ENCODE assay signal across 12 mouse cellular contexts in the genomic region with DNA sequence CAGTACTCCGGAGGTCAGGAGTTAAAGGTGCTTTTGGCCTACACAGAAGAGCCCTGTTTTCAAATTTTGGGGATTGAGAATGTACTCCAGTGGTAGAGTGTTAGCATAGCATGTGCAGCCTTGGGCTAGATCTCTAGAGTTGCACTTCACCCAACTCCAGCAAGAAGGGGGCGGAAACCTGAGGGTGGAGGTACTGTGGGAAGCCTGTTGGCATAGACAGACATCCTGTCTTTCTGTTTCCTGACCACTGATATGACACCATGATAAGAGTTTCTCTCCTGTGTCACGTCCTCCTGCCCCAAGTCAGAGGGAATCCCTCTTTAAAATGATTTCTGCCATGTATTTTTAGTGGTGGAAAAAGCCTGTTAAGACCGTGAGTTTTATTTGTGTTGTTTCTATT. TPM values are rescaled to one million over a fixed set of nuclear protein-coding genes. Genes with fewer than 3 reads are reported as not detected.
DNase-seq lines count a peak whose midpoint lies in the region; ATAC-seq and TF ChIP-seq lines count a peak whose summit lies in the region.
"Had no signal": no experiment of that assay in that cellular context is flagged by ENCODE, and none has a peak within 500 bp of the region (broad histone marks: within the 10 kb centered on the region; RNA-seq: fewer than 3 reads in every experiment).

No protein-coding gene starts in this region.

- peak; percentile 27 for DNase-seq in lung, embryonic 14.5 days
- peak; percentile 56 for DNase-seq in thymus, postnatal 0 days (ENCODE audit: low spot score)
- no peak for DNase-seq in left cerebral cortex, adult 2 months (ENCODE audit: extremely low spot score in 1 of 2, low spot score in 2 of 2)
- no peak for DNase-seq in spleen, adult 12 weeks (ENCODE audit: low spot score)
- DNase-seq: cerebellum, postnatal 14 days had no signal

- no peak for TF ChIP-seq CTCF in lung, embryonic 14.5 days (IDR thresholded peaks at IDR 0.05; ENCODE audit: low read depth)
- no peak; the same call in 1 of the 2 replicates for TF ChIP-seq CTCF in left cerebral cortex, adult 2 months (IDR thresholded peaks at IDR 0.05)
- no peak for TF ChIP-seq CTCF in intestine, postnatal 0 days (IDR thresholded peaks at IDR 0.05; ENCODE audit: low read depth)

- no peaks in the 10 kb centered on the region for H3K36me3 ChIP-seq in heart, embryonic 12.5 days
- no peaks in the 10 kb centered on the region for H3K36me3 ChIP-seq in heart, embryonic 11.5 days (ENCODE audit: control insufficient read depth, insufficient read depth, low read length)
- no peaks in the 10 kb centered on the region for H3K36me3 ChIP-seq in lung, embryonic 14.5 days (ENCODE audit: insufficient read depth)
- no peaks in the 10 kb centered on the region for H3K36me3 ChIP-seq in intestine, postnatal 0 days (ENCODE audit: control insufficient read depth, insufficient read depth)
- H3K36me3 ChIP-seq: hindbrain, embryonic 13.5 days; midbrain, embryonic 10.5 days had no signal

- H3K27ac ChIP-seq in heart, embryonic 12.5 days (ENCODE audit: poor library complexity, severe bottlenecking) = peak overlapping the region; percentile 19; the same call in 1 of the 2 replicates
- no peak overlapping the region for H3K27ac ChIP-seq in heart, embryonic 11.5 days (ENCODE audit: low read depth, low read length)
- no peak overlapping the region for H3K27ac ChIP-seq in lung, embryonic 14.5 days (ENCODE audit: low read depth)
- H3K27ac ChIP-seq in left cerebral cortex, adult 2 months = no peak overlapping the region
- no peak overlapping the region for H3K27ac ChIP-seq in intestine, postnatal 0 days (ENCODE audit: low read depth, low read length)
- H3K27ac ChIP-seq: forebrain, embryonic 13.5 days; hindbrain, embryonic 13.5 days; midbrain, embryonic 10.5 days had no signal

- H3K9ac ChIP-seq in heart, embryonic 12.5 days = no peak overlapping the region
- H3K9ac ChIP-seq in heart, embryonic 11.5 days (ENCODE audit: low read depth, low read length) = no peak overlapping the region
- H3K9ac ChIP-seq in lung, embryonic 14.5 days = no peak overlapping the region
- H3K9ac ChIP-seq in intestine, postnatal 0 days (ENCODE audit: low read depth, low read length) = no peak overlapping the region
- H3K9ac ChIP-seq: forebrain, embryonic 13.5 days; hindbrain, embryonic 13.5 days had no signal

- H3K4me2 ChIP-seq in heart, embryonic 12.5 days = no peak overlapping the region
- no peak overlapping the region for H3K4me2 ChIP-seq in heart, embryonic 11.5 days
- H3K4me2 ChIP-seq in lung, embryonic 14.5 days = no peak overlapping the region
- H3K4me2 ChIP-seq in intestine, postnatal 0 days (replicated peaks; ENCODE audit: low read depth) = no peak overlapping the region
- H3K4me2 ChIP-seq: forebrain, embryonic 13.5 days; hindbrain, embryonic 13.5 days had no signal

- H3K27me3 ChIP-seq in heart, embryonic 12.5 days (replicated peaks) = no peaks in the 10 kb centered on the region
- H3K27me3 ChIP-seq in heart, embryonic 11.5 days (ENCODE audit: control insufficient read depth, insufficient read depth, low read length) = no peaks in the 10 kb centered on the region
- H3K27me3 ChIP-seq in lung, embryonic 14.5 days (ENCODE audit: insufficient read depth, low read length) = no peaks in the 10 kb centered on the region
- H3K27me3 ChIP-seq in intestine, postnatal 0 days (replicated peaks; ENCODE audit: control insufficient read depth, insufficient read depth, low read length) = no peaks in the 10 kb centered on the region
- H3K27me3 ChIP-seq: forebrain, embryonic 13.5 days; hindbrain, embryonic 13.5 days had no signal

- 65% methylated on average over 4 of the region's 4 CpGs for WGBS in heart, embryonic 12.5 days
- 68% methylated on average over 4 of the region's 4 CpGs for WGBS in heart, embryonic 11.5 days (ENCODE audit: insufficient replicate concordance)
- WGBS in lung, embryonic 14.5 days = 67% methylated on average over 4 of the region's 4 CpGs
- 82% methylated on average over 4 of the region's 4 CpGs for WGBS in intestine, postnatal 0 days

- ATAC-seq in heart, embryonic 12.5 days (ENCODE audit: insufficient number of reproducible peaks, low FRiP score) = peak; percentile 66; the same call in 1 of the 2 replicates
- ATAC-seq in heart, embryonic 11.5 days (replicated peaks; ENCODE audit: insufficient number of reproducible peaks, low FRiP score, low TSS enrichment) = no peak
- peak; percentile 95 for ATAC-seq in common myeloid progenitor, adult 5-6 weeks (replicated peaks; ENCODE audit: low read depth, poor library complexity, severe bottlenecking)
- no peak for ATAC-seq in lung, embryonic 14.5 days (ENCODE audit: insufficient read depth)
- ATAC-seq in intestine, postnatal 0 days = no peak
- ATAC-seq: forebrain, embryonic 13.5 days had no signal

- intact Hi-C loops in left cerebral cortex, adult 2 months (cut with DNase I) = no loop called here

- no peaks in the 10 kb centered on the region for H3K9me3 ChIP-seq in heart, embryonic 12.5 days (replicated peaks)
- no peaks in the 10 kb centered on the region for H3K9me3 ChIP-seq in heart, embryonic 11.5 days (replicated peaks; ENCODE audit: control insufficient read depth, low read length)
- no peaks in the 10 kb centered on the region for H3K9me3 ChIP-seq in lung, embryonic 14.5 days (ENCODE audit: low read depth, low read length)
- H3K9me3 ChIP-seq in intestine, postnatal 0 days (ENCODE audit: control insufficient read depth) = no peaks in the 10 kb centered on the region
- H3K9me3 ChIP-seq: forebrain, embryonic 13.5 days; hindbrain, embryonic 13.5 days; midbrain, embryonic 10.5 days had no signal

- peaks cover 27% of the 10 kb centered on the region for H3K4me1 ChIP-seq in heart, embryonic 12.5 days (replicated peaks)
- H3K4me1 ChIP-seq in heart, embryonic 11.5 days (ENCODE audit: control insufficient read depth, insufficient read depth, low read length) = peaks cover 9% of the 10 kb centered on the region
- H3K4me1 ChIP-seq in lung, embryonic 14.5 days (ENCODE audit: insufficient read depth) = no peaks in the 10 kb centered on the region; the same call in 1 of the 2 replicates
- no peaks in the 10 kb centered on the region for H3K4me1 ChIP-seq in intestine, postnatal 0 days (replicated peaks; ENCODE audit: control insufficient read depth, insufficient read depth, low read length)
- H3K4me1 ChIP-seq: forebrain, embryonic 13.5 days; hindbrain, embryonic 13.5 days; midbrain, embryonic 10.5 days had no signal

- H3K4me3 ChIP-seq in heart, embryonic 12.5 days = no peak overlapping the region
- no peak overlapping the region for H3K4me3 ChIP-seq in heart, embryonic 11.5 days (ENCODE audit: low read depth, low read length)
- no peak overlapping the region for H3K4me3 ChIP-seq in lung, embryonic 14.5 days (ENCODE audit: low read depth, low read length)
- H3K4me3 ChIP-seq in left cerebral cortex, adult 2 months = no peak overlapping the region
- no peak overlapping the region for H3K4me3 ChIP-seq in intestine, postnatal 0 days (ENCODE audit: low read depth, low read length)
- H3K4me3 ChIP-seq: forebrain, embryonic 13.5 days; hindbrain, embryonic 13.5 days; midbrain, embryonic 10.5 days had no signal

RNA-seq across cellular contexts. Expression of a gene that starts 33.7 kb away (rescaled TPM):
- polyA plus RNA-seq in heart, embryonic 12.5 days (2016; fragmentation: Nextera tagmentation; extraction: Ambion mirVana) = 6.9 and 8.0 TPM in 2 replicates
- 7.5 and 8.4 TPM in 2 replicates for polyA plus RNA-seq in heart, embryonic 11.5 days (2014; fragmentation: Nextera tagmentation; extraction: Ambion mirVana)
- total RNA-seq in common myeloid progenitor, adult 5-6 weeks (2017) = 19.4 and 20.3 TPM in 2 replicates
- 9.5 and 9.8 TPM in 2 replicates for polyA plus RNA-seq in lung, embryonic 14.5 days (2014; fragmentation: Nextera tagmentation; extraction: Ambion mirVana)
- 15.0 and 18.2 TPM in 2 replicates for polyA plus RNA-seq in thymus, postnatal 0 days (2015; fragmentation: Nextera tagmentation; extraction: Ambion mirVana)
- 100 to 1,000 TPM; 234 to 282 TPM for total RNA-seq in left cerebral cortex, adult 2 months (2021)
- 5.6 and 5.7 TPM in 2 replicates for polyA plus RNA-seq in intestine, postnatal 0 days (2015; fragmentation: Nextera tagmentation; extraction: Ambion mirVana)

Comparison
In these comparisons a context has a peak if more than half of its experiments do, and no peak if none do; other contexts are left out.
1. ATAC-seq: peak in heart, embryonic 12.5 days (single experiment) and common myeloid progenitor, adult 5-6 weeks (single experiment); none in heart, embryonic 11.5 days (single experiment), lung, embryonic 14.5 days (single experiment) and intestine, postnatal 0 days (single experiment).
2. DNase-seq: peak in lung, embryonic 14.5 days (single experiment) and thymus, postnatal 0 days (single experiment); none in left cerebral cortex, adult 2 months (0 of 2) and spleen, adult 12 weeks (single experiment).